Mouse (Mus musculus) ES-CJ7 (cell line): ENCODE results near the gene Prkce.
A peak's percentile ranks its signal among the peaks of the same experiment; 100 is the strongest.

Experiments
- DNase-seq: peaks from one replicate; pipeline ENCODE4 v3.0.0; 2011; ENCODE audit warnings: low read depth, low spot score

Gene Prkce

GRCm38 (mm10) chr17:86175516-86175915 lies 7.9 kb downstream of the Prkce start:
- DNase-seq: no peak

GRCm38 (mm10) chr17:86176722-86177121 lies 9.1 kb downstream of the Prkce start:
- DNase-seq: no peak

GRCm38 (mm10) chr17:86183788-86184187 lies 16.2 kb downstream of the Prkce start:
- no peak for DNase-seq

GRCm38 (mm10) chr17:86184552-86185209 lies 17.1 kb downstream of the Prkce start:
- DNase-seq: no peak

- DNase-seq: no peak
These were observed 18.0 kb downstream of the Prkce start for GRCm38 (mm10) chr17:86185584-86185983.

- DNase-seq: no peak
These were observed 20.2 kb downstream of the Prkce start for GRCm38 (mm10) chr17:86187777-86188176.

- DNase-seq: no peak
These were observed 26.4 kb downstream of the Prkce start for GRCm38 (mm10) chr17:86193979-86194378.

- no peak for DNase-seq
These were observed 27.3 kb downstream of the Prkce start for GRCm38 (mm10) chr17:86194921-86195320.

GRCm38 (mm10) chr17:86198496-86199465 lies 31.2 kb downstream of the Prkce start:
- no peak for DNase-seq

- no peak for DNase-seq
These were observed 34.4 kb downstream of the Prkce start for GRCm38 (mm10) chr17:86201981-86202380.

DNA sequence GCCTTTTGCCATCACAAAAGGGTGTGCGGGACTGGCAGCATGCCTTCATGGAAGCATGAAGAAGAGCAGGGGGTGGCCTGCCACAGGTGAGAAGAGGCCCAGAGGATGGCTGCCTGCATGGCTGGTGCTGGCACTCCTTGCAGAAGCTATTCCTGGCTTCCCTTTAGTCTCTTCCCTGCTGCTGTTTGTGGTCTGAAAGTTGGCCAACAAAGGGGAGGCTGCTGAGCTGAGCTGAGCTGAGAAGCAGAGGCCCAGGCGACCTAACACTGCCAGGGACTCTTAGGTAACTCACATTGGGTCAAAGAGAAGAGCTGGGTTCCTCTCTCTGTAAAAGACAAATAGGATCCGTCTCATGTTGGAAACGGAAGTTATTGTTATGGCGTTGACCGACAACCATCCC lies 35.4 kb downstream of the Prkce start:
- DNase-seq: no peak

GRCm38 (mm10) chr17:86203531-86204450 lies 36.2 kb downstream of the Prkce start:
- no peak for DNase-seq

DNA sequence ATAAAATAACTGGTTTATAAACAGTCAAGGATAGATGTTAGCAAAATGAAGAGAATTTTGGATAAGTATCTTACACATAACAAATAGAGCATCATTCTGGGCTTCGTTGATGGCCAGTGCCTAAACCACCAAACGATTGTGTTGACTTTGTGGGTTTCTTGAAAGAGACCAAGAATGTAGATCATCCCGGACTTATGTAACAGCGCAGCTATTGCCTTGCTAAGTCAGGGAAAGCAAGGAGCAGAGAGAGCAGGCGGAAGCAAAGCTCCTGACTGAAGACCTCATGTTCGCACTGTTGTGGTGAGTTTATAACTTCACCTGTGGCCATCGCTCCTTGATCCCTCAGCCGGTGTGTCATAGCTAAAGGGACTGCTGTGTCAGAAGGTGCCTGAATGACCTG lies 38.7 kb downstream of the Prkce start:
- DNase-seq: no peak

DNA sequence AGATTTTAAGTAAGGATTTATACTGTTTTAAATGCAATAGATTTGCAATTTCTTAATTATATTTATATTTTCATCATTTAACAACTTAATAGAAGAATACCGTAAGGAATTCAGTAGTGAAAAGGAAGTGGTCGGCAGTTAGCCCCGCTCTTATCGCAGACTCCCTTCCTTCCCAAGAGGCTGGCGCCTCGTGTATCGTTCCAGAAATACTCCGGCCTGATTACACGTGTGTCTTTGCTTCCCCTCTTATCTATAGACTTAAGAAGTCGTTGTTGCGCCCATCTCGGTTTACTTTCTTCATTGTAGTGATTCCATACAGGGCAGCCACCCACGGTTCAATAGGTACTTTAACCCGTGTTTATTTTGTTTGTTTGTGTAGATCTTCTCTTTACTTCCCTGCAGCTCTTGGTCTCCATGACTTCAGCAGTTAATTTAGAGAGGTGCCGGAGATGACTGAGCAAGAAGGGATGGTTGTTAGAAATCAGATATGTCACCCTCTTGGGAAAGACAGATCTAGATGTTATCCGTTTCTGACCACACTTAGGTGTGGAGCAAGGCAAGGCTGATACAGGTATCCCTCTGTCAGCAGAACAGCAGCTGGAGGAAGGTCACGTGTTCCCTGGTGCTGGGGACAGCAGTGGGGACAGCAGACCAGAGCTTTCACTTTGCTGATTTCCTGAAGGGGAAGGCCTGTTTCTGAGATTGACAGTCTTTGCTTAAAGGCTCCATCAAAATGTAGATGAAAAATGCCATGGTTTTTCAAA lies 40.7 kb downstream of the Prkce start:
- DNase-seq: no peak

GRCm38 (mm10) chr17:86208821-86209186 lies 41.2 kb downstream of the Prkce start:
- no peak for DNase-seq

DNA sequence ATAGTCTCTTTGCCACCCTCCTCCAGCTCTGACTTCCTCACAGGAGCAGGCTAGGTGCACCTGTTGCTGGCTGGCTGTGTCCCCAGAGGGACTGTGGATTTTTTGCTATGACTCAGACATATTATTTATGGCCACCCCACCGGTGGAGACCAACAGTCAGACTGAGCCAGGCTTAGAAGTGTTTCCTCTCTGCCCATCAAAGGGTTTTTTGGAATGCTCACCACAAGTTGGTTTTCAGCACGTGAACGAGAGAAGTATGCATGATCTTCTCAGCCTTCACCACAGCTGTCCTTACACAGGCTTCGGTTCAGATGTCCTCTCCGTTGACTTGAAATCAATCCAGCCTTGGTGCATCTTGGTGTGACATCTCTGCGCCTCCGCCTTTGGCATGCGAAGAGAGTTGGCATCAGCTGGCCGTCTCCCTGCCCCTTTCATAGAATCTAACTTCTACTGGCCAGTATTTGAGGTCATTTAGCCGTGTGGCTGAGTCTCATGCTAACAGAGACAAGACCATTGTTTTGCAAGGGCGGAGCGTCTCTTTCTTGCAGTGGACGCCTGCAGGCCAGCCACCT lies 42.2 kb downstream of the Prkce start:
- no peak for DNase-seq

- no peak for DNase-seq
These were observed 44.6 kb downstream of the Prkce start for GRCm38 (mm10) chr17:86212204-86212603.

DNA sequence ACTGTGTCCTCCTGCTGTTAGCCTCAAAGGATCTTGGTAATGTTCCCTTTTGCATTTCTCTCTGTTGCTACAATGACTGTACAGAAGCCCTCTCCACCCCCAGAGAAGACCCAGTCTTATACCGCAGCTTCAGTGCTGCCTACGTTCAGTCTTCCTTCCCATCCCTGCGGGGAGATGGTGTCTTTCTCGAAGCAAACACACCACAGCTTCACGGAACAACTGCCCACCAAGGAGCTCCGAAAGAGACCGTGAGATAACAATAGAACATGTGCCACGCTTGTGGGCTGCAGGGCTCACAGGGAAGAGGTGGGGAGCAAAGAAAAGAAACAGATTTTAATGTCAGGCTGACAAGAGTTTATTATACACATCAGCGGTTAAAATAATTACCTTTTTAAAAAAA lies 46.7 kb downstream of the Prkce start:
- peak; percentile 22 for DNase-seq

DNA sequence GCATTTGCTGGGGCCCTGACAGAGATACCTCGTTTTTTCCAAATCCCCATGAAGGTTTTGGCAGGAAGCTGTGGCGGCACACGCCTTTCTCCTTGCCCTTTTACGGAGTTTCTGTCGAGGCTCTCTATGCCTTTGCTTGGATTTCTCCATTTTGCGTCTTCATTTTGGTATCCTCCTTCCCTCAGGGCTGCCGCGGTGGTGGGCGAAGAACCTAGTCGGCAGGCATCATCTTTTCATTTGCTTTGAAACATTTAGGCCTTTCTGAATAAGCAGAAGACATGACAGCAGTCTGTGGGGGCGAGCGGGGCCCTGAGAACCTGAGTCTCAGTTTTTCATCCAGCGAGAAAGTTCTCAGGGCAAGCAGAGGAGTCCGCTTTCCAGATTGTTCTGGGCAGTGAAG lies 47.2 kb downstream of the Prkce start:
- DNase-seq: no peak

DNA sequence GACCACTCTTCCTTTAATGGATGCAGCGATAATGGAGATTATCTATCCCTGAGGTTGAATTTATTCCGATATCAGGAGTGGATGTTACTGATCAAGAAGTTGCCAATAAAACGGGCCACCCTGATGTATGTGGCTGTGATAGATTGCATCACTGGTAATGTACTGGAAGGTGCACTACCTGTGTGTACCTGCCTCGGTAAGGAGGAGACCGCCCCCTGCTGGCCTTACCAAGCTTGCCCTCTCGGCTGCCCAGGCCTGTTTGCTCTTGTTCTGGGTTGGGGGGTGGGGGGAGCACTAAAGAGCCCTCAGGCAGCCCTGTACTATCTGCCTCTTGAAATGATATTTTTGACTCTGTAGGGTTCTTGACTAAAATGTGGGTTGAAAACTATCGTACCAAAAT lies 48.2 kb downstream of the Prkce start:
- DNase-seq: peak; percentile 41

- no peak for DNase-seq
These were observed 49.9 kb downstream of the Prkce start for GRCm38 (mm10) chr17:86217468-86217867.
